Mouse (Mus musculus) embryo, embryonic 10.5 days (tissue): ENCODE results near the gene Ccr9.

ENCODE experiments used
- DNase-seq: peaks from one replicate; pipeline ENCODE4 v3.0.0-alpha.2; 2015; ENCODE audit warnings: low spot score

Ccr9 gene

DNA sequence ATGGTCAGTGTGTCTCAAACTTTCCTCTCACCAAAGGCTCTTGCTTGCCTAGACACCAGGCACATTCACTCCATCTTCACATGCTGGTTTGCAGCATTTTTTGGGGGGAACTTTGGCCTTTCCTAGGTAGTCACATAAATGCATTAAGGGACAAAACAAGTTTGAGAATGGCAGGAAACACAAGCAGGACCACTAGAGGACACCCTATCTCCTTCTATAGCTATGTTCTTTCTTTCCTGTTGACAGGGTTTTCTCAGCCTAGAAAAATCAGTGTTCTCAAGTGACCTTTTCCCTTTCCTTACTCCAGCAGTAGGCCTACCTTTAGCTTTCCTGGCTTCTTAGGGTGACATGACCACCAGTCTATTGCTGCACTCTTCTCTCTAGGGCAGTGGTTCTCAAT is 124.7 kb downstream of the Ccr9 start:
- no peak for DNase-seq

- no peak for DNase-seq
Measured at GRCm38 (mm10) chr9:123805241-123805640, 127.0 kb downstream of the Ccr9 start.

GRCm38 (mm10) chr9:123806267-123806666 is 128.0 kb downstream of the Ccr9 start, which contains the start of gene Cxcr6:
Gene Cxcr6 (plus strand): TSS chr9:123806475.
- DNase-seq: no peak

- no peak for DNase-seq
Measured at GRCm38 (mm10) chr9:123808583-123808982, 130.3 kb downstream of the Ccr9 start.

- no peak for DNase-seq
Measured at GRCm38 (mm10) chr9:123811831-123812230, 133.6 kb downstream of the Ccr9 start.

DNA sequence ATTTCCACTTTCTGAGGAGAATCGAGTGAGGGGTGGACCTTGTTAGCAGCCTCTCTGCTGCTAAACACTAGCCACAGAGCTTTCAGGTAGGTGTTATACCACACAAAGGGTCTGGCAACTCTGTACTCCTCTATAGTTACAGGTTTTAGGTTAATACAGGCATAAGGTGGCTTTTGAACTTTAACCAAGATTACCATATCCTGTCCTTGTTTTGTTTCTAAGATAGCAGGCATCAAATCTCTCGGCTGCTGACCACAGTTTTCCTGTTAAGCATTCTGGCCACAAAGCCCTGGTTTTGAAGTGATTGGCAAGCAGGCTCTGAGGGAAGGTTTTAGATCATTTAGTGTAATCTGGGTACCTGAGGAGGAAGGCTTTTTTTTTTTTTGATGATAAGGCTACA is 136.1 kb downstream of the Ccr9 start:
- DNase-seq: no peak

DNA sequence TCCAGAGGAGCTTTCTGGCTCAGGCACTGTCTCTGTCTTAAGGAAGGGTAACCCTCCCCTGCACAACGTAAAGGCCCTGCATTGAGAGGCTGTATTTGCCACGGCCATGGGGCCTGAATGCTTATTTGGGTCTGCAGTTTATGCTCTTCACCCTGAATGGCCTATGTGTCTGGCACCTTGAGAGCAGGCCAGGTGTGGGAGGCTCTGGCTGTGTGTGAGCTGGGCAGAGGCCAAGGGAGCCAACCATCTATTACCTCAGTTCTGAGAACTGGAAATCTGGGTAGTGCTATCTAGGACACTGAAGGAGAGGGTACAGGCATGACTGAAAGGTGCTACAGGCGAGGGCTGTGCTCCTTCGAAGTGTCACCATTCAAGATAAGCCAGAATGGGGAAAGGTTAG is 136.6 kb downstream of the Ccr9 start:
- DNase-seq: no peak

- no peak for DNase-seq
Measured at GRCm38 (mm10) chr9:123815444-123815843, 137.2 kb downstream of the Ccr9 start.

GRCm38 (mm10) chr9:123815996-123816395 is 137.8 kb downstream of the Ccr9 start:
- DNase-seq: no peak

GRCm38 (mm10) chr9:123818601-123819000 is 140.4 kb downstream of the Ccr9 start:
- no peak for DNase-seq

DNA sequence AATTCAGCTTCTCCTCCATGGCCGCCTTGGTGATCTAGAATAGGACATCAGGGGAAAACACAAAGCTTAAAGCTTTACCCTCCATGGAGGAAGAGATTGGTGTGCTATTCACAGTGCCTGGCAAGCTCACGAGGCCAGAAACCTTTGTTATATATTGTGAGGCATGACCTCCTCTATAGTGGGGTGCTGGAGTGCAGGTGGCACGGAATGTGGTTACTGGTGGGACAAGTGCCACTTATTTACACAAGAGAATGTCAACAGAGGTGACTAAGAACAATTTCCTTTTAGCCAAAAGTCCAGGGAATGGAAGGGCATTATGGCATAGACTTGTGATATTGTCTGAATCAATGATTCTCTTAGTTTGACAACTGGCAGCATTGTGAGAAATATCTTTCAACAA is 148.4 kb downstream of the Ccr9 start:
- no peak for DNase-seq

GRCm38 (mm10) chr9:123828916-123829315 is 150.7 kb downstream of the Ccr9 start:
- DNase-seq: no peak
